Mouse (Mus musculus) liver, adult 2 months (tissue): ENCODE measurements around the gene Prss16. TPM values are rescaled to one million over a fixed set of nuclear protein-coding genes. Genes with fewer than 3 reads are reported as not detected.

Experiments used
- DNase-seq: peaks from one replicate; pipeline ENCODE4 v3.0.0-alpha.2; 2011; ENCODE audit warnings: low read depth, low spot score; ENCODE audit errors: extremely low read depth
- H3K27ac ChIP-seq: fragments of 200-500 bp; replicated peaks from 2 replicates; pipeline ENCODE4 v1.5.1; 2012; ENCODE audit warnings: low read depth, mild to moderate bottlenecking, control low read depth, inconsistent platforms, low read length; ENCODE audit not compliant: insufficient read depth
- H3K27me3 ChIP-seq: fragments of 200-500 bp; 2 replicates; pipeline ENCODE4 v1.6.1; 2012; ENCODE audit warnings: mild to moderate bottlenecking, moderate library complexity, low read length, inconsistent platforms; ENCODE audit not compliant: control insufficient read depth, insufficient read depth
- H3K36me3 ChIP-seq: fragments of 200-500 bp; 2 replicates; pipeline ENCODE4 v1.6.1; 2012; ENCODE audit warnings: low read length, inconsistent platforms; ENCODE audit not compliant: control insufficient read depth, insufficient read depth
- H3K4me1 ChIP-seq: fragments of 200-500 bp; 2 replicates; pipeline ENCODE4 v1.6.1; 2011; ENCODE audit warnings: low read length; ENCODE audit not compliant: control insufficient read depth, insufficient read depth
- H3K4me3 ChIP-seq: fragments of 200-500 bp; 2 replicates; pipeline ENCODE4 v1.5.1; 2011; ENCODE audit warnings: low read depth, mild to moderate bottlenecking, control low read depth, low read length, moderate library complexity; ENCODE audit not compliant: insufficient read depth
- H3K79me2 ChIP-seq: fragments of 200-500 bp; 2 replicates; pipeline ENCODE4 v1.6.1; 2012; ENCODE audit warnings: inconsistent platforms, mild to moderate bottlenecking, low read length, moderate library complexity; ENCODE audit not compliant: control insufficient read depth, insufficient read depth
- H3K9ac ChIP-seq: fragments of 200-500 bp; 2 replicates; pipeline ENCODE4 v1.6.1; 2012; ENCODE audit warnings: low read depth, mild to moderate bottlenecking, control low read depth, inconsistent platforms, low read length
- CTCF ChIP-seq: fragments of 200-500 bp; IDR thresholded peaks from 2 replicates; pipeline ENCODE4 v1.5.1; 2011; ENCODE audit warnings: low read depth, low read length, control low read depth
- POLR2A ChIP-seq: fragments of 200-500 bp; IDR thresholded peaks from 2 replicates; pipeline ENCODE4 v1.6.1; 2011; ENCODE audit warnings: low read length, control low read depth; ENCODE audit not compliant: insufficient read depth; ENCODE audit errors: extremely low read depth
- WGBS: fragments of 180-500 bp; shearing (Covaris S2); methylation state at CpG from one replicate; pipeline ENCODE4 v1.1.7; 2018; 5-methylcytosine and 5-hydroxymethylcytosine counted together
- polyA plus RNA-seq: library from polyadenylated mRNA; depleted of rRNA; stranded (reverse); fragments of >200 nt; gene quantifications from 2 replicates; pipeline ENCODE4 v1.2.3, GENCODE M21; 2012
- total RNA-seq: library from RNA; depleted of rRNA; stranded (reverse); fragments of >200 nt; gene quantifications from 2 replicates; pipeline ENCODE4 v1.2.3, GENCODE M21; 2014

Prss16 gene
- total and polyA plus RNA-seq, 2 experiments: not detected

GRCm38 (mm10) chr13:21997201-21997820 is 12.2 kb downstream of the Prss16 start:
- Histone ChIP-seq H3K27me3 (peaks cover 17% of the 10 kb centered on the region; the same call in 1 of the 2 replicates), H3K79me2 (no peaks in the 10 kb centered on the region), H3K27ac (no peak overlapping the region), H3K4me3 (no peak overlapping the region), H3K4me1 (no peaks in the 10 kb centered on the region), H3K36me3 (no peaks in the 10 kb centered on the region), H3K9ac (no peak overlapping the region)
- no peak for DNase-seq
- no peak for TF ChIP-seq CTCF
- no peak for TF ChIP-seq POLR2A
- WGBS: 8% methylated on average over 21 of the region's 21 CpGs

GRCm38 (mm10) chr13:21996840-21997185 is 12.7 kb downstream of the Prss16 start:
- Histone ChIP-seq H3K27ac (no peak overlapping the region), H3K36me3 (no peaks in the 10 kb centered on the region), H3K4me1 (no peaks in the 10 kb centered on the region), H3K9ac (no peak overlapping the region), H3K4me3 (no peak overlapping the region), H3K79me2 (no peaks in the 10 kb centered on the region), H3K27me3 (peaks cover 17% of the 10 kb centered on the region; the same call in 1 of the 2 replicates)
- WGBS: 8% methylated on average over 13 of the region's 13 CpGs
- no peak for DNase-seq
- no peak for TF ChIP-seq CTCF
- no peak for TF ChIP-seq POLR2A

GRCm38 (mm10) chr13:21996101-21996839 is 13.3 kb downstream of the Prss16 start:
- DNase-seq: no peak
- Histone ChIP-seq H3K27me3 (peaks cover 17% of the 10 kb centered on the region; the same call in 1 of the 2 replicates), H3K4me1 (no peaks in the 10 kb centered on the region), H3K79me2 (no peaks in the 10 kb centered on the region), H3K4me3 (no peak overlapping the region), H3K36me3 (no peaks in the 10 kb centered on the region), H3K27ac (no peak overlapping the region), H3K9ac (no peak overlapping the region)
- WGBS: 7% methylated on average over 12 of the region's 12 CpGs
- TF ChIP-seq POLR2A (no peak), CTCF (no peak)

GRCm38 (mm10) chr13:21995331-21995914 is 14.1 kb downstream of the Prss16 start:
- 0 out of 2 replicates have a peak, but pooled peaks have one; percentile 4 for TF ChIP-seq CTCF
- no peak for TF ChIP-seq POLR2A
- Histone ChIP-seq H3K79me2 (no peaks in the 10 kb centered on the region), H3K27me3 (peaks cover 14% of the 10 kb centered on the region; the same call in 1 of the 2 replicates), H3K27ac (no peak overlapping the region), H3K4me3 (no peak overlapping the region), H3K4me1 (no peaks in the 10 kb centered on the region), H3K36me3 (no peaks in the 10 kb centered on the region), H3K9ac (no peak overlapping the region)
- DNase-seq: no peak
- 3% methylated on average over 21 of the region's 21 CpGs for WGBS

GRCm38 (mm10) chr13:21994896-21995295 is 14.6 kb downstream of the Prss16 start:
- H3K27me3 ChIP-seq: peaks cover 14% of the 10 kb centered on the region; the same call in 1 of the 2 replicates
- TF ChIP-seq CTCF (no peak), POLR2A (no peak)
- DNase-seq: no peak
- no peaks in the 10 kb centered on the region for H3K79me2 ChIP-seq
- 14% methylated on average over 8 of the region's 8 CpGs for WGBS
- H3K4me3 ChIP-seq: no peak overlapping the region
- H3K36me3 ChIP-seq: no peaks in the 10 kb centered on the region; the same call in 1 of the 2 replicates
- H3K27ac ChIP-seq: no peak overlapping the region
- no peak overlapping the region for H3K9ac ChIP-seq
- no peaks in the 10 kb centered on the region for H3K4me1 ChIP-seq
